Mouse (Mus musculus): Measurements from ENCODE around the gene Nol4l. TPM values are rescaled to one million over a fixed set of nuclear protein-coding genes. Genes with fewer than 3 reads are reported as not detected.

The Nol4l gene
- polyA plus RNA-seq, 1 experiment from 2014 or later: 7.0 TPM

- ATAC-seq (replicated peaks; ENCODE audit: extremely low read depth, insufficient read depth, low FRiP score): no peak
- Histone ChIP-seq H3K4me2 (ENCODE audit: low read depth, low read length) (no peak overlapping the region), H3K4me3 (ENCODE audit: low read length) (no peak overlapping the region), H3K9ac (ENCODE audit: low read length) (no peak overlapping the region), H3K27me3 (ENCODE audit: control insufficient read depth, insufficient read depth, low read length) (no peaks in the 10 kb centered on the region), H3K4me1 (ENCODE audit: control insufficient read depth, insufficient read depth, low read length) (peaks cover 2% of the 10 kb centered on the region; the same call in 1 of the 2 replicates), H3K36me3 (ENCODE audit: control insufficient read depth, insufficient read depth) (peaks cover 44% of the 10 kb centered on the region), H3K9me3 (replicated peaks; ENCODE audit: control insufficient read depth, low read length) (no peaks in the 10 kb centered on the region), H3K27ac (ENCODE audit: low read length) (no peak overlapping the region)
- WGBS: 64% methylated on average over 6 of the region's 6 CpGs
These were observed 117.2 kb downstream of the Nol4l start for GRCm38 (mm10) chr2:153412563-153412962.

- Histone ChIP-seq H3K27ac (ENCODE audit: low read length) (no peak overlapping the region), H3K27me3 (ENCODE audit: control insufficient read depth, insufficient read depth, low read length) (no peaks in the 10 kb centered on the region), H3K36me3 (ENCODE audit: control insufficient read depth, insufficient read depth) (peaks cover 39% of the 10 kb centered on the region), H3K4me2 (ENCODE audit: low read depth, low read length) (no peak overlapping the region), H3K4me1 (ENCODE audit: control insufficient read depth, insufficient read depth, low read length) (peaks cover 2% of the 10 kb centered on the region; the same call in 1 of the 2 replicates), H3K4me3 (ENCODE audit: low read length) (no peak overlapping the region), H3K9me3 (replicated peaks; ENCODE audit: control insufficient read depth, low read length) (no peaks in the 10 kb centered on the region), H3K9ac (ENCODE audit: low read length) (no peak overlapping the region)
- no peak for ATAC-seq (replicated peaks; ENCODE audit: extremely low read depth, insufficient read depth, low FRiP score)
- WGBS: 65% methylated on average over 9 of the region's 9 CpGs
These were observed 118.2 kb downstream of the Nol4l start for GRCm38 (mm10) chr2:153411557-153411956.

GRCm38 (mm10) chr2:153408971-153409370 lies 120.8 kb downstream of the Nol4l start:
- Histone ChIP-seq H3K4me1 (ENCODE audit: control insufficient read depth, insufficient read depth, low read length) (peaks cover 5% of the 10 kb centered on the region), H3K27ac (ENCODE audit: low read length) (peak overlapping the region; percentile 23; the same call in 1 of the 2 replicates), H3K9me3 (replicated peaks; ENCODE audit: control insufficient read depth, low read length) (no peaks in the 10 kb centered on the region), H3K4me2 (ENCODE audit: low read depth, low read length) (no peak overlapping the region), H3K27me3 (ENCODE audit: control insufficient read depth, insufficient read depth, low read length) (no peaks in the 10 kb centered on the region), H3K9ac (ENCODE audit: low read length) (no peak overlapping the region), H3K36me3 (ENCODE audit: control insufficient read depth, insufficient read depth) (peaks cover 29% of the 10 kb centered on the region), H3K4me3 (ENCODE audit: low read length) (no peak overlapping the region)
- 70% methylated on average over 3 of the region's 3 CpGs for WGBS
- ATAC-seq (replicated peaks; ENCODE audit: extremely low read depth, insufficient read depth, low FRiP score): no peak

- no peaks in the 10 kb centered on the region for H3K27me3 ChIP-seq (ENCODE audit: control insufficient read depth, insufficient read depth, low read length)
- no peak overlapping the region for H3K4me3 ChIP-seq (ENCODE audit: low read length)
- H3K4me2 ChIP-seq (ENCODE audit: low read depth, low read length): no peak overlapping the region
- peaks cover 29% of the 10 kb centered on the region for H3K36me3 ChIP-seq (ENCODE audit: control insufficient read depth, insufficient read depth)
- H3K27ac ChIP-seq (ENCODE audit: low read length): no peak overlapping the region
- no peak for ATAC-seq (replicated peaks; ENCODE audit: extremely low read depth, insufficient read depth, low FRiP score)
- no peak overlapping the region for H3K9ac ChIP-seq (ENCODE audit: low read length)
- no peaks in the 10 kb centered on the region for H3K9me3 ChIP-seq (replicated peaks; ENCODE audit: control insufficient read depth, low read length)
- peaks cover 5% of the 10 kb centered on the region for H3K4me1 ChIP-seq (ENCODE audit: control insufficient read depth, insufficient read depth, low read length)
- WGBS: 66% methylated on average over 6 of the region's 6 CpGs
These were observed 122.9 kb downstream of the Nol4l start for GRCm38 (mm10) chr2:153406882-153407281.

GRCm38 (mm10) chr2:153404882-153405281 lies 124.9 kb downstream of the Nol4l start:
- Histone ChIP-seq H3K4me3 (ENCODE audit: low read length) (no peak overlapping the region), H3K4me1 (ENCODE audit: control insufficient read depth, insufficient read depth, low read length) (peaks cover 3% of the 10 kb centered on the region; the same call in 1 of the 2 replicates), H3K27me3 (ENCODE audit: control insufficient read depth, insufficient read depth, low read length) (no peaks in the 10 kb centered on the region), H3K4me2 (ENCODE audit: low read depth, low read length) (no peak overlapping the region), H3K36me3 (ENCODE audit: control insufficient read depth, insufficient read depth) (peaks cover 40% of the 10 kb centered on the region), H3K9ac (ENCODE audit: low read length) (no peak overlapping the region), H3K9me3 (replicated peaks; ENCODE audit: control insufficient read depth, low read length) (no peaks in the 10 kb centered on the region), H3K27ac (ENCODE audit: low read length) (no peak overlapping the region)
- ATAC-seq (replicated peaks; ENCODE audit: extremely low read depth, insufficient read depth, low FRiP score): no peak
- 74% methylated on average over 3 of the region's 3 CpGs for WGBS

GRCm38 (mm10) chr2:153404062-153404461 lies 125.7 kb downstream of the Nol4l start:
- no peak overlapping the region for H3K9ac ChIP-seq (ENCODE audit: low read length)
- H3K4me3 ChIP-seq (ENCODE audit: low read length): no peak overlapping the region
- no peaks in the 10 kb centered on the region for H3K27me3 ChIP-seq (ENCODE audit: control insufficient read depth, insufficient read depth, low read length)
- peaks cover 3% of the 10 kb centered on the region; the same call in 1 of the 2 replicates for H3K4me1 ChIP-seq (ENCODE audit: control insufficient read depth, insufficient read depth, low read length)
- peaks cover 48% of the 10 kb centered on the region for H3K36me3 ChIP-seq (ENCODE audit: control insufficient read depth, insufficient read depth)
- 80% methylated on average over 3 of the region's 3 CpGs for WGBS
- H3K27ac ChIP-seq (ENCODE audit: low read length): no peak overlapping the region
- H3K4me2 ChIP-seq (ENCODE audit: low read depth, low read length): no peak overlapping the region
- H3K9me3 ChIP-seq (replicated peaks; ENCODE audit: control insufficient read depth, low read length): no peaks in the 10 kb centered on the region
- ATAC-seq (replicated peaks; ENCODE audit: extremely low read depth, insufficient read depth, low FRiP score): no peak

GRCm38 (mm10) chr2:153399166-153399565 lies 130.6 kb downstream of the Nol4l start:
- H3K9ac ChIP-seq (ENCODE audit: low read length): no peak overlapping the region
- H3K4me3 ChIP-seq (ENCODE audit: low read length): no peak overlapping the region
- 77% methylated on average over 15 of the region's 15 CpGs for WGBS
- H3K27me3 ChIP-seq (ENCODE audit: control insufficient read depth, insufficient read depth, low read length): no peaks in the 10 kb centered on the region
- H3K36me3 ChIP-seq (ENCODE audit: control insufficient read depth, insufficient read depth): peaks cover 77% of the 10 kb centered on the region
- H3K4me2 ChIP-seq (ENCODE audit: low read depth, low read length): no peak overlapping the region
- no peaks in the 10 kb centered on the region for H3K4me1 ChIP-seq (ENCODE audit: control insufficient read depth, insufficient read depth, low read length)
- no peak overlapping the region for H3K27ac ChIP-seq (ENCODE audit: low read length)
- no peak for ATAC-seq (replicated peaks; ENCODE audit: extremely low read depth, insufficient read depth, low FRiP score)
- H3K9me3 ChIP-seq (replicated peaks; ENCODE audit: control insufficient read depth, low read length): no peaks in the 10 kb centered on the region

- no peak overlapping the region for H3K9ac ChIP-seq (ENCODE audit: low read length)
- peaks cover 85% of the 10 kb centered on the region for H3K36me3 ChIP-seq (ENCODE audit: control insufficient read depth, insufficient read depth)
- 87% methylated on average over 11 of the region's 11 CpGs for WGBS
- no peak for ATAC-seq (replicated peaks; ENCODE audit: extremely low read depth, insufficient read depth, low FRiP score)
- no peak overlapping the region for H3K27ac ChIP-seq (ENCODE audit: low read length)
- no peak overlapping the region for H3K4me2 ChIP-seq (ENCODE audit: low read depth, low read length)
- H3K27me3 ChIP-seq (ENCODE audit: control insufficient read depth, insufficient read depth, low read length): no peaks in the 10 kb centered on the region
- no peaks in the 10 kb centered on the region for H3K4me1 ChIP-seq (ENCODE audit: control insufficient read depth, insufficient read depth, low read length)
- H3K4me3 ChIP-seq (ENCODE audit: low read length): no peak overlapping the region
- no peaks in the 10 kb centered on the region for H3K9me3 ChIP-seq (replicated peaks; ENCODE audit: control insufficient read depth, low read length)
These were observed 131.8 kb downstream of the Nol4l start for GRCm38 (mm10) chr2:153397790-153398515.

GRCm38 (mm10) chr2:153393045-153393444 lies 136.7 kb downstream of the Nol4l start:
- 47% methylated on average over 10 of the region's 10 CpGs for WGBS
- ATAC-seq (replicated peaks; ENCODE audit: extremely low read depth, insufficient read depth, low FRiP score): peak; percentile 78

More at GRCm38 (mm10) chr2:153393045-153393444, 136.7 kb downstream of the Nol4l start:
- Histone ChIP-seq H3K4me2 (ENCODE audit: low read depth, low read length) (no peak overlapping the region), H3K9me3 (replicated peaks; ENCODE audit: control insufficient read depth, low read length) (no peaks in the 10 kb centered on the region), H3K9ac (ENCODE audit: low read length) (no peak overlapping the region), H3K4me1 (ENCODE audit: control insufficient read depth, insufficient read depth, low read length) (peaks cover 12% of the 10 kb centered on the region), H3K4me3 (ENCODE audit: low read length) (no peak overlapping the region), H3K36me3 (ENCODE audit: control insufficient read depth, insufficient read depth) (peaks cover 63% of the 10 kb centered on the region), H3K27me3 (ENCODE audit: control insufficient read depth, insufficient read depth, low read length) (no peaks in the 10 kb centered on the region), H3K27ac (ENCODE audit: low read length) (peak overlapping the region; percentile 52; the same call in 1 of the 2 replicates)
